Mouse (Mus musculus) intestine, postnatal 0 days (tissue): ENCODE results near the gene Mxd4. TPM values are rescaled to one million over a fixed set of nuclear protein-coding genes. Genes with fewer than 3 reads are reported as not detected.
A peak's percentile ranks its signal among the peaks of the same experiment; 100 is the strongest.

ENCODE experiments used
- ATAC-seq: fragments of 200-750 bp; cut with Nextera tagmentation; 2 replicates; pipeline ENCODE4 v1.8.0; 2017; ENCODE audit warnings: mild to moderate bottlenecking, moderate TSS enrichment, moderate library complexity
- H3K27ac ChIP-seq: fragments of 300-500 bp; sonication (generic); 2 replicates; pipeline ENCODE4 v1.5.1; 2014; ENCODE audit warnings: mild to moderate bottlenecking, low read depth, low read length, moderate library complexity
- H3K27me3 ChIP-seq: fragments of 300-500 bp; sonication (generic); replicated peaks from 2 replicates; pipeline ENCODE4 v1.6.1; 2014; ENCODE audit warnings: low read length, mixed read lengths; ENCODE audit not compliant: control insufficient read depth, insufficient read depth
- H3K36me3 ChIP-seq: fragments of 300-500 bp; sonication (generic); 2 replicates; pipeline ENCODE4 v1.6.1; 2014; ENCODE audit warnings: mild to moderate bottlenecking, moderate library complexity; ENCODE audit not compliant: control insufficient read depth, insufficient read depth
- H3K4me1 ChIP-seq: fragments of 300-500 bp; sonication (generic); replicated peaks from 2 replicates; pipeline ENCODE4 v1.6.1; 2014; ENCODE audit warnings: antibody characterized with exemption, low read length, mixed read lengths; ENCODE audit not compliant: control insufficient read depth, insufficient read depth
- H3K4me2 ChIP-seq: fragments of 300-500 bp; sonication (generic); replicated peaks from 2 replicates; pipeline ENCODE4 v1.6.1; 2014; ENCODE audit warnings: low read depth, mild to moderate bottlenecking, moderate library complexity
- H3K4me3 ChIP-seq: fragments of 300-500 bp; sonication (generic); 2 replicates; pipeline ENCODE4 v1.5.1; 2014; ENCODE audit warnings: low read depth, low read length
- H3K9ac ChIP-seq: fragments of 300-500 bp; sonication (generic); 2 replicates; pipeline ENCODE4 v1.6.1; 2014; ENCODE audit warnings: mild to moderate bottlenecking, low read depth, low read length
- H3K9me3 ChIP-seq: fragments of 300-500 bp; sonication (generic); 2 replicates; pipeline ENCODE4 v1.6.1; 2016; ENCODE audit warnings: mixed run types; ENCODE audit not compliant: control insufficient read depth
- CTCF ChIP-seq: sonication (generic); IDR thresholded peaks from 2 replicates; pipeline ENCODE4 v1.5.1; 2016; ENCODE audit warnings: low read depth, mild to moderate bottlenecking, control low read depth, antibody characterized with exemption, moderate library complexity
- WGBS: fragments of 180-500 bp; shearing (Covaris S2); extraction: QIAGEN DNeasy Blood & Tissue Kit; methylation state at CpG from one replicate; pipeline ENCODE4 v1.1.7; 2014; 5-methylcytosine and 5-hydroxymethylcytosine counted together
- polyA plus RNA-seq: library from polyadenylated mRNA; unstranded; fragments of >200 nt; fragmentation: Nextera tagmentation; extraction: Ambion mirVana; gene quantifications from 2 replicates; pipeline ENCODE4 v1.2.1, GENCODE M21; 2015

Mxd4 gene
- polyA plus RNA-seq, 1 experiment from 2014 or later, result 14.1 TPM

- Histone ChIP-seq H3K27me3 (no peaks in the 10 kb centered on the region), H3K9ac (0 out of 2 replicates have a peak overlapping the region, but pooled peaks have one; percentile 8), H3K27ac (peak overlapping the region; percentile 78), H3K4me3 (peak overlapping the region; percentile 77), H3K4me2 (peak overlapping the region; percentile 62), H3K9me3 (no peaks in the 10 kb centered on the region), H3K36me3 (peaks cover 17% of the 10 kb centered on the region), H3K4me1 (no peaks in the 10 kb centered on the region; the same call in 1 of the 2 replicates)
- no peak for ATAC-seq
- no peak for TF ChIP-seq CTCF
- WGBS, result 85% methylated on average over 3 of the region's 3 CpGs
Measured at GRCm38 (mm10) chr5:34169954-34170353, 17.6 kb downstream of the Mxd4 start.

- Histone ChIP-seq H3K4me3 (peak within 1 kb of the TSS; percentile 77), H3K27me3 (no peaks in the 10 kb centered on the region), H3K9me3 (no peaks in the 10 kb centered on the region), H3K4me2 (peak within 1 kb of the TSS; percentile 70), H3K27ac (peak within 1 kb of the TSS; percentile 78), H3K9ac (peak within 1 kb of the TSS; percentile 75), H3K36me3 (peaks cover 10% of the 10 kb centered on the region; the same call in 1 of the 2 replicates), H3K4me1 (no peaks in the 10 kb centered on the region; the same call in 1 of the 2 replicates)
- ATAC-seq, result peak; percentile 99
- under 1% methylated on average over 57 of the region's 57 CpGs for WGBS
- peak; percentile 50 for TF ChIP-seq CTCF
Measured at GRCm38 (mm10) chr5:34168950-34169891, 18.3 kb downstream of the Mxd4 start, which contains the start of the genes Poln and Haus3. Gene Poln (minus strand): TSS chr5:34169448. Gene Haus3 (minus strand): TSS chr5:34169527.

- H3K27me3 ChIP-seq, result no peaks in the 10 kb centered on the region
- 78% methylated on average over 4 of the region's 4 CpGs for WGBS
- H3K4me1 ChIP-seq, result no peaks in the 10 kb centered on the region; the same call in 1 of the 2 replicates
- peaks cover 5% of the 10 kb centered on the region; the same call in 1 of the 2 replicates for H3K36me3 ChIP-seq
- no peaks in the 10 kb centered on the region for H3K9me3 ChIP-seq
- no peak overlapping the region for H3K27ac ChIP-seq
- TF ChIP-seq CTCF, result no peak
- no peak overlapping the region for H3K9ac ChIP-seq
- ATAC-seq, result no peak
- no peak overlapping the region for H3K4me3 ChIP-seq
- H3K4me2 ChIP-seq, result no peak overlapping the region
Measured at GRCm38 (mm10) chr5:34167857-34168256, 19.7 kb downstream of the Mxd4 start.

- no peak overlapping the region for H3K9ac ChIP-seq
- ATAC-seq, result no peak
- H3K27ac ChIP-seq, result no peak overlapping the region
- 57% methylated on average over 4 of the region's 4 CpGs for WGBS
- H3K4me1 ChIP-seq, result no peaks in the 10 kb centered on the region; the same call in 1 of the 2 replicates
- no peak overlapping the region for H3K4me2 ChIP-seq
- no peaks in the 10 kb centered on the region for H3K27me3 ChIP-seq
- no peaks in the 10 kb centered on the region for H3K9me3 ChIP-seq
- no peak overlapping the region for H3K4me3 ChIP-seq
- no peak for TF ChIP-seq CTCF
- no peaks in the 10 kb centered on the region for H3K36me3 ChIP-seq
Measured at GRCm38 (mm10) chr5:34165793-34166192, 21.7 kb downstream of the Mxd4 start.

- Histone ChIP-seq H3K4me3 (no peak overlapping the region), H3K9ac (no peak overlapping the region), H3K9me3 (no peaks in the 10 kb centered on the region), H3K4me2 (no peak overlapping the region), H3K36me3 (no peaks in the 10 kb centered on the region), H3K4me1 (no peaks in the 10 kb centered on the region), H3K27me3 (no peaks in the 10 kb centered on the region), H3K27ac (no peak overlapping the region)
- no peak for ATAC-seq
- no peak for TF ChIP-seq CTCF
Measured at GRCm38 (mm10) chr5:34148476-34148875, 39.0 kb downstream of the Mxd4 start.

GRCm38 (mm10) chr5:34147554-34147953 is 40.0 kb downstream of the Mxd4 start:
- no peaks in the 10 kb centered on the region for H3K27me3 ChIP-seq
- no peaks in the 10 kb centered on the region for H3K9me3 ChIP-seq
- H3K27ac ChIP-seq, result no peak overlapping the region
- no peak for TF ChIP-seq CTCF
- no peaks in the 10 kb centered on the region for H3K36me3 ChIP-seq
- H3K4me3 ChIP-seq, result no peak overlapping the region
- no peak for ATAC-seq
- 92% methylated on average over 3 of the region's 3 CpGs for whole genome bisulfite sequencing
- no peak overlapping the region for H3K4me2 ChIP-seq
- no peak overlapping the region for H3K9ac ChIP-seq
- no peaks in the 10 kb centered on the region for H3K4me1 ChIP-seq
